Mouse (Mus musculus) hindbrain, embryonic 13.5 days (tissue): ENCODE results near the gene Wnk2. TPM values are rescaled to one million over a fixed set of nuclear protein-coding genes. Genes with fewer than 3 reads are reported as not detected.
A peak's percentile ranks its signal among the peaks of the same experiment; 100 is the strongest.

Source experiments
- ATAC-seq: fragments of 200-750 bp; cut with Nextera tagmentation; 2 replicates; pipeline ENCODE4 v1.8.0; 2017; ENCODE audit warnings: moderate TSS enrichment; ENCODE audit not compliant: low FRiP score
- H3K27ac ChIP-seq: fragments of 300-500 bp; sonication (generic); 2 replicates; pipeline ENCODE4 v1.5.1; 2015; ENCODE audit warnings: inconsistent platforms, mild to moderate bottlenecking, moderate library complexity
- H3K27me3 ChIP-seq: fragments of 300-500 bp; sonication (generic); 2 replicates; pipeline ENCODE4 v1.6.1; 2015; ENCODE audit warnings: mild to moderate bottlenecking, inconsistent platforms
- H3K36me3 ChIP-seq: fragments of 300-500 bp; sonication (generic); 2 replicates; pipeline ENCODE4 v1.6.1; 2015; ENCODE audit warnings: mild to moderate bottlenecking, inconsistent platforms
- H3K4me1 ChIP-seq: fragments of 300-500 bp; sonication (generic); replicated peaks from 2 replicates; pipeline ENCODE4 v1.6.1; 2015; ENCODE audit warnings: inconsistent platforms
- H3K4me2 ChIP-seq: fragments of 300-500 bp; sonication (generic); 2 replicates; pipeline ENCODE4 v1.6.1; 2015; ENCODE audit warnings: inconsistent platforms, mild to moderate bottlenecking, moderate library complexity
- H3K4me3 ChIP-seq: fragments of 300-500 bp; sonication (generic); 2 replicates; pipeline ENCODE4 v1.5.1; 2015; ENCODE audit warnings: mild to moderate bottlenecking, inconsistent platforms
- H3K9ac ChIP-seq: fragments of 300-500 bp; sonication (generic); 2 replicates; pipeline ENCODE4 v1.6.1; 2015; ENCODE audit warnings: mild to moderate bottlenecking, inconsistent platforms
- H3K9me3 ChIP-seq: fragments of 300-500 bp; sonication (generic); 2 replicates; pipeline ENCODE4 v1.6.1; 2016; ENCODE audit warnings: inconsistent platforms
- WGBS: fragments of 180-500 bp; shearing (Covaris S2); methylation state at CpG from one replicate; pipeline ENCODE4 v1.1.7; 2015; 5-methylcytosine and 5-hydroxymethylcytosine counted together
- polyA plus RNA-seq: library from polyadenylated mRNA; unstranded; fragments of >200 nt; fragmentation: Nextera tagmentation; extraction: Ambion mirVana; gene quantifications from 2 replicates; pipeline ENCODE4 v1.2.1, GENCODE M21; 2015

Gene Wnk2
- polyA plus RNA-seq, 1 experiment from 2014 or later, result 20.3 TPM

DNA sequence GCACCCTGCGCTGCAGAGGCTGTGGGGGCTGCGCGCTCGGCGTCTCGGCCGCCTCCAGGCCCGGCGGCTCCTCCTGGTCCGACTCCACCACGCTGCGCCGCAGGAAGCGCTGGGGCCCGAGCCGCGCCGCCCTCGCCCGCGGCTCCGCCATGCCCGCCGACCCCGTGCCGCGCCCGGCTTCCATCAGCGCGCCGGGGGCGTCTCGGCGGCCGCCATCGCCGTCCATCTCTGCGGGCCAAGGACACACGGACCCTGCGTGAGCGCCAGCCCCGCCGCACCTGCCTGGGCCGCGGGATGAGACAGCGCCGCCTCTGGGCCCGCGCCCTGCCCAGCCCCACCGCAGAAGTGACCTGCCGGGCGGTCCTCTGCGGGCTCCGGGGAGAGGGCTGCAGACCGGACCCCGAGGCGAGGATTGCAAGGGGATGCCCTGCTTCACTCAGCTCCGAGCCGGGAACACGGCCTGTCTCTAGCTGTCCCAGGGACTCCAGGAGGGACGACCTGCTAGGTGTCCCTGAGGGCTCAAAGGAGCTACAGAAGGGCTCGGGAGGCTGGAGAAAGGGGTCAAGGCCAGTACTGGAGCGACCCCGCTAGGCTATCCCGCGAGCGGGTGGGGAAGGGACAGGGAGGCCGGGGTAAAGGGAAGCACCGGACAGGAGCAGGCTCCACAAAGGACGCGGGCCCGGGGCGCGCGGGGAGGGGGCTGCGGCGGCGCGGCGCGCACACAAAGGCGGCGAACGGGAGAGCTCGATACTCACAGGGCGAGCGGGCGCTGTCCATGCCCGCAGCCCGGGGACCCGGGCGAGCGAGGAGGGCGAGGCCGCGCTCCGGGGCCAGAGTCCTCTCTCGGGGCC lies 582 bp downstream of the Wnk2 start:
- Histone ChIP-seq H3K4me2 (peak overlapping the region; percentile 82), H3K9ac (peak overlapping the region; percentile 92), H3K27me3 (peaks cover 27% of the 10 kb centered on the region), H3K36me3 (peaks cover 2% of the 10 kb centered on the region; the same call in 1 of the 2 replicates), H3K27ac (peak overlapping the region; percentile 92), H3K4me1 (peaks cover 46% of the 10 kb centered on the region), H3K9me3 (no peaks in the 10 kb centered on the region), H3K4me3 (peak overlapping the region; percentile 94)
- ATAC-seq, result peak; percentile 87
- WGBS, result under 1% methylated on average over 92 of the region's 98 CpGs

DNA sequence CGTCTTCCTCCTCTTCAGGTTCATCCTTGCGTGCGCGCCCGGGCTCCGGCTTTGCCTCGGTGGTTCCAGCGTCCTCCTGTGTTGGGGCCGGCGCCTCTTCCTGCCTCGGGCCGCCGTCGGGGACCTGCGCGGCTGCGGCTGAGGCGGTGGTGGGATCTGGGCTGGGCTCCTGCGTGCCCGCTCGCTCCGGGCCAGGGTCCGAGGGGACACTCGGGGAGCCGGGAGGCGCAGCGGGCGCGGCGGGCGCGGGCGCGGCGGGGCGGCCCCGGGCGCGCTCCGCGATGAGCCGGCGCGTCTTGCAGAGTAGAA lies 1.2 kb downstream of the Wnk2 start:
- peaks cover 51% of the 10 kb centered on the region for H3K4me1 ChIP-seq
- 1% methylated on average over 44 of the region's 44 CpGs for WGBS

GRCm38 (mm10) chr13:49146040-49146697 lies 1.6 kb downstream of the Wnk2 start:
- ATAC-seq, result no peak
- peaks cover 53% of the 10 kb centered on the region for H3K4me1 ChIP-seq
- 17% methylated on average over 17 of the region's 17 CpGs for WGBS
- H3K4me3 ChIP-seq, result peak overlapping the region; percentile 94
- no peaks in the 10 kb centered on the region for H3K9me3 ChIP-seq
- peak overlapping the region; percentile 82 for H3K4me2 ChIP-seq
- H3K27ac ChIP-seq, result peak overlapping the region; percentile 92
- peaks cover 27% of the 10 kb centered on the region for H3K27me3 ChIP-seq
- peaks cover 11% of the 10 kb centered on the region for H3K36me3 ChIP-seq
- peak overlapping the region; percentile 92 for H3K9ac ChIP-seq

More for the DNA sequence above, 1.2 kb downstream of the Wnk2 start:
- Histone ChIP-seq H3K27ac (peak overlapping the region; percentile 92), H3K4me2 (peak overlapping the region; percentile 82), H3K4me3 (peak overlapping the region; percentile 94), H3K9me3 (no peaks in the 10 kb centered on the region), H3K9ac (peak overlapping the region; percentile 92), H3K27me3 (peaks cover 27% of the 10 kb centered on the region), H3K36me3 (peaks cover 7% of the 10 kb centered on the region; the same call in 1 of the 2 replicates)
- ATAC-seq, result peak; percentile 21

DNA sequence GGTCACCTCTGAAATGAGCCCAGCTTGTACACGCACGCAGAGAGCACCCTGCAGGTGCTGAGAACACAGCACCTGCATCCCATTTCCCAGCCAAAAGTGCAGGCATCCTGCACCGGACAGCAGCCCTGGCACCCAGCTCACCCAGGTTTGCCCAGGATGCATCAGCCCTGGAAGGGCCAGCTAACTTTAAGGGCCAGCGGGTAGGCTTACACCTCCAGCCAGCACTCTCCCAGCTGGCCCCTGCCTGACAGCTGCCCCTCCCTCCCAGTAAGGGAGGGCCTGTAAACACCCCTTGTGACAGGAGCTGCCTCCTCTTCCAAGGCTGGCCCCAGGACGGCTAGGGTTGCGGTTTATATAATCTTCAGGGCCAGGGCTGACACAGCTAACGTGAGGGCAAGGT lies 2.4 kb downstream of the Wnk2 start:
- Histone ChIP-seq H3K27me3 (peaks cover 20% of the 10 kb centered on the region), H3K9me3 (no peaks in the 10 kb centered on the region), H3K9ac (peak overlapping the region; percentile 92), H3K4me2 (peak overlapping the region; percentile 82), H3K4me1 (peaks cover 60% of the 10 kb centered on the region), H3K4me3 (peak overlapping the region; percentile 94), H3K36me3 (peaks cover 13% of the 10 kb centered on the region), H3K27ac (no peak overlapping the region)
- 33% methylated on average over 7 of the region's 7 CpGs for WGBS
- ATAC-seq, result no peak

- Histone ChIP-seq H3K36me3 (peaks cover 14% of the 10 kb centered on the region), H3K4me2 (peak overlapping the region; percentile 82), H3K4me3 (peak overlapping the region; percentile 94), H3K27ac (no peak overlapping the region), H3K4me1 (peaks cover 66% of the 10 kb centered on the region), H3K27me3 (peaks cover 10% of the 10 kb centered on the region; the same call in 1 of the 2 replicates), H3K9ac (peak overlapping the region; percentile 92), H3K9me3 (no peaks in the 10 kb centered on the region)
- no peak for ATAC-seq
- WGBS, result 34% methylated on average over 6 of the region's 6 CpGs
Observed at GRCm38 (mm10) chr13:49144451-49144850, 3.4 kb downstream of the Wnk2 start.

- Histone ChIP-seq H3K27ac (no peak overlapping the region), H3K9ac (peak overlapping the region; percentile 92), H3K9me3 (no peaks in the 10 kb centered on the region), H3K36me3 (peaks cover 23% of the 10 kb centered on the region), H3K27me3 (peaks cover 3% of the 10 kb centered on the region; the same call in 1 of the 2 replicates), H3K4me2 (peak overlapping the region; percentile 82), H3K4me1 (peaks cover 66% of the 10 kb centered on the region), H3K4me3 (no peak overlapping the region; the same call in 1 of the 2 replicates)
- WGBS, result 92% methylated on average over 7 of the region's 7 CpGs
- ATAC-seq, result no peak
Observed at GRCm38 (mm10) chr13:49143323-49143722, 4.5 kb downstream of the Wnk2 start.

GRCm38 (mm10) chr13:49142396-49142795 lies 5.4 kb downstream of the Wnk2 start:
- WGBS, result 83% methylated on average over 5 of the region's 5 CpGs

DNA sequence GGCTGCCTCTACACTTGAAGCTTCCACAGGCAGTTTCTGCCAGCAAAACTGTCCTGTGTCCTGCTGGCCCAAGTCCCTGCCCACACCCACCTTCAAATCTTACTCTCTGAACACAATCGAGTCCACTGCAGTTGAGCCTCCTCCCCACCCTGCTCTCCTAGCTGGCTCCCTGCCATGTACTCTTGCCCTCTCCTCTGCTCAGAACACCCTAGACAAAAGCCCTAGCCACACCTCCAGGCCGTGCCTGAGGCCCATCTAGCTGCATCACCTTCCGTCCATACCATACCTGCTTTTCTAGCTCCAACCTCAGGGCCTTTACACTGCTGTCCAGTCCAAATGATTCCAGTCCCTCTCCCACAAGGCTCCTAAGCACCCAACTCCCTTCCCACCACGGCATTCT lies 7.2 kb downstream of the Wnk2 start:
- Histone ChIP-seq H3K4me2 (no peak overlapping the region), H3K27ac (no peak overlapping the region), H3K4me1 (peaks cover 57% of the 10 kb centered on the region), H3K9me3 (no peaks in the 10 kb centered on the region), H3K27me3 (peaks cover 3% of the 10 kb centered on the region; the same call in 1 of the 2 replicates), H3K9ac (no peak overlapping the region), H3K36me3 (peaks cover 35% of the 10 kb centered on the region), H3K4me3 (no peak overlapping the region)
- WGBS, result 61% methylated on average over 4 of the region's 4 CpGs
- no peak for ATAC-seq

More at GRCm38 (mm10) chr13:49142396-49142795, 5.4 kb downstream of the Wnk2 start:
- Histone ChIP-seq H3K4me1 (peaks cover 61% of the 10 kb centered on the region), H3K27ac (no peak overlapping the region), H3K4me2 (no peak overlapping the region), H3K4me3 (no peak overlapping the region), H3K9me3 (no peaks in the 10 kb centered on the region), H3K27me3 (peaks cover 3% of the 10 kb centered on the region; the same call in 1 of the 2 replicates), H3K36me3 (peaks cover 23% of the 10 kb centered on the region), H3K9ac (no peak overlapping the region)
- no peak for ATAC-seq

- WGBS, result 95% methylated on average over 11 of the region's 11 CpGs
- ATAC-seq, result no peak
- Histone ChIP-seq H3K9ac (no peak overlapping the region), H3K4me3 (no peak overlapping the region), H3K4me1 (peaks cover 54% of the 10 kb centered on the region), H3K4me2 (no peak overlapping the region), H3K9me3 (no peaks in the 10 kb centered on the region), H3K27me3 (no peaks in the 10 kb centered on the region), H3K36me3 (peaks cover 21% of the 10 kb centered on the region), H3K27ac (no peak overlapping the region)
Observed at GRCm38 (mm10) chr13:49134491-49134890, 13.3 kb downstream of the Wnk2 start.

DNA sequence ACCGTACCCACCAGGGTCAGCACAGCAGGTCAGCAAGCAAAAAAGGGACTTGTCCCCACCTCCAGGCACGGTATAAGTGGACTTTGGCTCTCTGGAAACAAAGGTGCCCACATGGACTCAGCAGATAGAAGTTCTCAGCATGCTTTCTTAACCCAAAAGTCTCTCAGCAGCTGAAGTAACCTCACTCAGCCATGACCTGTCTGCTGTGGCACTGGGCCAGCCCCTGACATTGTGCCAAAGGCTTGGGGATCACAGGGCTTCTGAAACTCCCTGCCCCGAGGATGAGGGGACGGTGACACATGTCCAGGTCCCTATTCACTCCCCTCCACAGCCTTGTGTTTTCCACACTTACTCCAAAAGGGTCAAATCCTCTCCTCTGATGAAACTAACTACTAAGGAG lies 14.7 kb downstream of the Wnk2 start:
- WGBS, result 72% methylated on average over 4 of the region's 4 CpGs
- peaks cover 12% of the 10 kb centered on the region; the same call in 1 of the 2 replicates for H3K36me3 ChIP-seq
- no peak for ATAC-seq
- no peak overlapping the region for H3K27ac ChIP-seq
- H3K9ac ChIP-seq, result no peak overlapping the region
- no peak overlapping the region for H3K4me2 ChIP-seq
- peaks cover 68% of the 10 kb centered on the region for H3K4me1 ChIP-seq
- H3K27me3 ChIP-seq, result no peaks in the 10 kb centered on the region
- H3K4me3 ChIP-seq, result no peak overlapping the region
- no peaks in the 10 kb centered on the region for H3K9me3 ChIP-seq

DNA sequence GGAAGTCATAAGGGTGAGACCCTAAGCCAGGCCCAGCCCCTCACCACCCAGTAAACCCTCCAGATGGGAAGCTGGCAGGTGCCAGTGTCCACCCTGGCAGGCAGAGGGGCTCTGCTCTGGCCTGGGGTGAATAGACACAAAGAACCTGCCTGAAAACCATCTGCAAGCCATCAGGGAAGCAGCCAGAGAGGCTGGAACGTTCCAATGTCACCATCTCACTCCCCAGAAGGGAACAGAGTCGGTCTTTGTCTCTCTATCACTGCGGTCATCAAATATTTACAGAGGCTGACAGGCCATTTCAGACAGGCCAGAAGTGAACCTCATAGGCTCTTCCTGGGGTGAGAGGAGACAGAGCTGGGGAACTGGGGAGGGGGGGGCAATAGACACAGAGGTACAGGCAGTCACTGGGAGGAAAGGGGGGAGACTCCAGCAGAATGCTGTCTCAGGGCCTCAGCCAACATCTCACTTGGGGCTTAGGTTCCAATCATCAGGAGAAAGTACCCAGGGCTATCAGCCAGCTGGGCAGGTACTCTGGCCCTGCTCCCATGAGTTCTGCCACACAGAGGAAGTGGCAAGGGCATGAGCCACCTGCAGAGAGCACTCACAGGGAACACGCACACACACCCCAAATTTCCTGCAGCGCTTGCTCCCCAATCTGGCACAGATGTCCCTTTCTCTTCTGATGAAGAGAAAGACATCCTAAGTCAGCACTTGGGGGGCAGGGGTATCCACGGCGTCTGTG lies 15.7 kb downstream of the Wnk2 start:
- H3K27me3 ChIP-seq, result no peaks in the 10 kb centered on the region
- peak overlapping the region; percentile 60 for H3K9ac ChIP-seq
- peaks cover 77% of the 10 kb centered on the region for H3K4me1 ChIP-seq
- no peaks in the 10 kb centered on the region for H3K9me3 ChIP-seq
- no peak for ATAC-seq
- H3K27ac ChIP-seq, result peak overlapping the region; percentile 77
- peaks cover 12% of the 10 kb centered on the region; the same call in 1 of the 2 replicates for H3K36me3 ChIP-seq
- 65% methylated on average over 7 of the region's 7 CpGs for WGBS
- H3K4me2 ChIP-seq, result no peak overlapping the region
- no peak overlapping the region for H3K4me3 ChIP-seq

DNA sequence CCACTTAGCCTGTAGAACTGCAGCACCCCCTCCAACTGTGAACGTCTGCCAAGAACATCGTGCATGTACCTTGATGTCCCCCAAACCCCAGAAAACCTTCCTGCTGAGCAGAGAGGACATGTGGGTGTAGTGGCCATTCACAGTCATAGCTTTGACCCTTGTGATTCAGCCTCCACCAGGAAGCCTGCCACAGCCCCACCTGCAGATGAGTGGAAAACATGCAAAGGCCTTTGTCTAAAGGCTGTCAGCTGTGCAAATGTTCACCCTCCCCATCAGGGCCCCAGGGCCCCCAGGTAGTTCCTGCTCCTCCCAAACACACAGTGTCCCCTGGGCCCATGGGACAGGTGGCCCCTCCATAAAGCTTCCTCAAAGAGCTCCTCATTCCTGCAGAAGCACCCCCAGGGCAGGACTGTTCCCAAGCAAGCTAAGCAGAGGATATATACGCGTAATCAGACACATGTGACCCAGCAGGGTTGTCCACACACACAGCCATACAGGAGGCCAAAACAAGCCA lies 16.4 kb downstream of the Wnk2 start:
- Histone ChIP-seq H3K4me1 (peaks cover 80% of the 10 kb centered on the region), H3K4me3 (no peak overlapping the region), H3K36me3 (peaks cover 4% of the 10 kb centered on the region; the same call in 1 of the 2 replicates), H3K27me3 (no peaks in the 10 kb centered on the region), H3K9me3 (no peaks in the 10 kb centered on the region), H3K27ac (peak overlapping the region; percentile 77), H3K9ac (peak overlapping the region; percentile 60; the same call in 1 of the 2 replicates), H3K4me2 (no peak overlapping the region)
- WGBS, result 68% methylated on average over 4 of the region's 4 CpGs
- no peak for ATAC-seq
